Mouse (Mus musculus): Measurements from ENCODE around the gene Commd2.
A peak's percentile ranks its signal among the peaks of the same experiment; 100 is the strongest.

Commd2 gene

GRCm38 (mm10) chr3:57651231-57651864 lies at the start of gene Commd2:
TSS of gene Commd2 (minus strand) at chr3:57651715.
- peak; percentile 83 for DNase-seq (ENCODE audit: low spot score)

- DNase-seq (ENCODE audit: low spot score), result no peak
These were observed 45.3 kb upstream of the Commd2 start for GRCm38 (mm10) chr3:57696779-57697178.

DNA sequence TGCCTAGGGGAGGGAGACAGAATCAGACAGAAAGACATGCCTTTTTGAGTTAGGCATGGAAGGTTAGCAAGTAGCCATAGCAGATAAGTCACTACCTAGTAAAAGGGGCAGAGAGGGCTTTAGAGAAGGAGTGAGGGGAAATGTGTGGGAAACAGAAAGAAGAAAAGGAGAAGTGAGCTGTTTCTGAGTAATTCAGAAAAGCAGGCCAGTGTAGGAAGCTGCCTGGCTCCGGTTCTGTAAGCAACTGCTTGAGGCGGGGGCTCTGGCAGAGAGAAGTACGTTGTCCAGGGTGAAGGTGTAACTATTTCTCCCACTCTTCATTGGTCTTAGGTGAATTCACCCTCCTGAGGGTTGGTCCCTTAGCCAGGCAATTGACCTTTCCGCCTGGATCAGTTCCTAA lies 44.7 kb upstream of the Commd2 start:
- no peak for DNase-seq (ENCODE audit: low spot score)

GRCm38 (mm10) chr3:57692719-57693118 lies 41.2 kb upstream of the Commd2 start, which contains the start of gene Ankub1:
TSS of gene Ankub1 (minus strand) at chr3:57692799.
- DNase-seq (ENCODE audit: low spot score), result no peak

GRCm38 (mm10) chr3:57691772-57692171 lies 40.3 kb upstream of the Commd2 start:
- no peak for DNase-seq (ENCODE audit: low spot score)

GRCm38 (mm10) chr3:57677786-57678185 lies 26.3 kb upstream of the Commd2 start:
- no peak for DNase-seq (ENCODE audit: low spot score)

DNA sequence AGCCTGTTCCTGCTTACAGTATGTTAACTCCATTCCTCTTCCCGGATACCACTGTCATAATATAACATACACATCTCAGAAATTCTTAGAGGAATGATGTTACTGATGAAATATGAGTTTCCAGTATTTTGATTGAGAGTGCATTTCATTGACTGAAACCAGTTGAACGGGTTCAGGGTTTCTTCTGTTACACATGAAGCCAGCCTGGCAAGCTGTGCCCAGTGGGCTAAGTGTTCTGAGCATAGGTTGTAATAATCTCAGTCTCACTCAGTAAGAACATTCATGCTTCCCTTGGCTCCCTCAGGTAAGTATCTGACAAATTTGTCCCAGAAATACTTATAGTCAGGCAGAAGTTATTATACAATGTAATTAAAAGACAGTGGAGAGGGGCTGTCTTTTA lies 22.6 kb upstream of the Commd2 start:
- DNase-seq (ENCODE audit: low spot score), result no peak

- no peak for DNase-seq (ENCODE audit: low spot score)
These were observed 22.1 kb upstream of the Commd2 start for GRCm38 (mm10) chr3:57673586-57673985.

- DNase-seq (ENCODE audit: low spot score), result peak; percentile 62
These were observed 15.7 kb upstream of the Commd2 start for GRCm38 (mm10) chr3:57667054-57667723.

GRCm38 (mm10) chr3:57665880-57666279 lies 14.4 kb upstream of the Commd2 start:
- DNase-seq (ENCODE audit: low spot score), result no peak

DNA sequence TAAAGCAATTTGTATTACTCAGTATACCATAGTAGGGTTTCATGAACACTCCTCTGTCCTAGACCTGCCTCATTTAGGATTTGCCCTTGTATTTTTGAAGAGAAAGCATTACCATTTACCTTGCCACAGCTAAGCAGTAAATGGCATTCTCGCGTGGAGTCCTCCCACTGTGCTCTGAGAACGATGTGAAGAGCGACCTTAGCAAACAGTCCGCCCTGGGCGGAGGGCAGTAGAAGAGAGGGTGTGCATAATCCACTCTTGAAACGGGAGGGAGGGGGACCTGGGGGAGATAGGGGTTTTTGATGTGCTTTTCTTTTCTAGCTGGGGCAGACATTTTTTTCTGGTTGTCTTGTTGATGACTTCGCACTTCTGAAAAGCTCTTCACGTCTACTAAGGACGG lies 13.2 kb upstream of the Commd2 start:
- DNase-seq (ENCODE audit: low spot score), result no peak

GRCm38 (mm10) chr3:57663731-57664130 lies 12.2 kb upstream of the Commd2 start:
- DNase-seq (ENCODE audit: low spot score), result peak; percentile 58

GRCm38 (mm10) chr3:57658608-57659007 lies 7.1 kb upstream of the Commd2 start:
- DNase-seq (ENCODE audit: low spot score), result no peak

GRCm38 (mm10) chr3:57653646-57654045 lies 2.1 kb upstream of the Commd2 start:
- DNase-seq (ENCODE audit: low spot score), result no peak

DNA sequence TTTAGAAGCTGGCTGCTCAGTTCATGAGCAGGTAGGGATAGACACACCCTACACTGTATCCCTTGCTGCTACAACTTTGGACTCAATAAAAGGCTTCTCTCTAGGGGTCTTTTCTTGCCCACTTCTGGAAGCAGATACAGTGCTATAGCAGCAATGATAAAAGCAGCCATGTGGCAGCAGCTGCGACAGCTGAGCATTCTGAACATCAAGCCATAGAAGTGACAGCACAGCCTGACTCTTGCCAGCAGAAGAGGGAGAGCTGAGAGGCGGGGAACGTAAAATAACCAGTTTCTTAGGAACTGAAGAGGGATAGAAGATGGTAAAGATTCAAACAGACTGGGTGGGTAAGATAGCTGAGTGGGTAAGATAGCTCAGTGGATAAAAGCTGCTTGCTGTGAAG lies 970 bp upstream of the Commd2 start:
- no peak for DNase-seq (ENCODE audit: low spot score)

DNA sequence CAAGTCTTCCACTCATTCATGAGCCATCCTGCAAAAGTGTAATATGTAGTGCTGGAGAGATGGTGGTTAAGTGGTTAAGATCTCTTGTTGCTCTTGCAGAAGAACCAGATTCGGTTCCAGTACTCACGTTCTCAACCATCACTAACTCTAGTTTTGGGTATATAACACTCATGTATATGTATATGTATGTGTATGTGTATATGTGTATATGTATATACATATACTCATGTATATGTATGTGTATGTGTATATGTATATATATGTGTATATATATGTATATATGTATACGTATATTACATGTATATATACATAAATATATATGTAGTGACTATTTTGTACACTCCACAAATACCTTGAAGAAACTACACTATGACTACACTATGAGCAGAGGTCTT lies 347 bp upstream of the Commd2 start:
- DNase-seq (ENCODE audit: low spot score), result no peak

DNA sequence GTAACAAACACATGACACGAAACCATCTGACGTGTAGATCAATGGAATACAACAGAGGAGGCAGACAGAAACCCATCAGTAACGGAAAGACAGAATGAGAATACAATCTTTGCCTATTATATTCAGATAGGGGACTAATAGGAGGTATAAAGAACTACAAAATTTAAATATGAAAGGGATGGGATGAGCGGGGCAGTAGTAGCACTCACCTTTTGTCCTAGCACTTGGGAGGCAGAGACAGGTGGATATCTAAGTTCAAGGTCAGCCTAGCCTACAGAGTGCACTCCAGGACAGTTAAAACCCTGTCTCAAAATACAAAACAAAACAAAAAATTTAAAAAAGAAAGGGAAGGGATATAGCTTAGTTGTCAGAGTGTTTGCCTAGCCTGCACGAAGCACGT lies 8.3 kb downstream of the Commd2 start:
- DNase-seq (ENCODE audit: low spot score), result no peak

- no peak for DNase-seq (ENCODE audit: low spot score)
These were observed 13.9 kb downstream of the Commd2 start for GRCm38 (mm10) chr3:57637596-57637995.

DNA sequence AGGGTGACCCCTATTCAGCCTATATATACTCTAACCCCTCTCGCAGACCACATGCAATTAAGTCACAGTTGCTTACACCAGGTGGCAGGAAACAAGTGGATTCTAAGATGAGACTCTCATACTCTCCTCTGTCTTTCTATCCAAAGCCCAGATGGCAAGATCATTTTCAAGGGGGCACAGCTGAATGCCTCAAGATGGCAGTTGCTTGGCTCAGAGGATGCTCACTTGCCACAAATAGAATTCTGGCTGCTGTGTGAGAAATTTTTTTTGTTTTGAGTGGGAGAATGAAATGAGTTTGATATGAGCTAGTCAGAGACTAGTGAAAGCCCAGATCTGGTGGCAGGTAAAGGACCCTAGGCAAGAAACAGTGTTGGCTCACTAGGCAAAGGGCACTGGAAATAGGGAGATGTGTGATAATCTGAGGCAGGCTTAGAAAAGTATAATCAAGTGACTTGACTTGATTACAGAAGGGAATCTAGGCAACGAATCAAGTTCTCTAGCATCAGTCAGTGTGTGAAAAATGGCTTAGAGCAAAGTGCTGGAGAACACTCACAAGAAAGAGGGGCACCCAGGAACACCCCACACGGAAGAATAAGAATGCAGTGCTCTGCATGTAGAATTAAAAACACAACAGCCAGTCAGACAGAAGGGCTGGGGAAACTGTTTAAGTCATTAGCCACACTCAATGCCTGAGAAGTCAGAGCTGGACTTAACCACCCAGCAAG lies 16.6 kb downstream of the Commd2 start:
- DNase-seq (ENCODE audit: low spot score), result no peak

GRCm38 (mm10) chr3:57626954-57627513 lies 24.5 kb downstream of the Commd2 start:
- no peak for DNase-seq (ENCODE audit: low spot score)

GRCm38 (mm10) chr3:57625275-57625997 lies 26.1 kb downstream of the Commd2 start:
- DNase-seq (ENCODE audit: low spot score), result peak; percentile 57

DNA sequence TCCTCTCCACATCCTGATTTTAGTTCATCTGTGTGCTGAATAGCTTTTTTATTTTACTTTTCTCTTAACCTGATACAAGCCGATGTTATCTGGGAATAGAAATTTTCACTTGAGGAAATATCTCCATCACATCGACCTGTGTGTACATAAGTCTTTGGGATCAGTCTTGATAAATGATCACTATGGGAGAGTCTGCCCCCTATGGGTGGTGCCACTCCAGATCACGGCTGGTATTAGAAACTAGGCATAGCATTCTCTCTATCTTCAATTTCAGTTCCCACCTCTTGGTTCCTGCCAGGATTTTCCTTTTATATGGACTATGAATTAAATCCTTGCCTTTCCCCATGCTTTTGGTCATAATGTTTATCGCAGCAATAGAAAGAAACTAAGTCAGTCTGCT lies 31.8 kb downstream of the Commd2 start:
- no peak for DNase-seq (ENCODE audit: low spot score)
